Mouse (Mus musculus) ES-E14 (cell line): Measurements from ENCODE around the gene Bcl9. TPM values are rescaled to one million over a fixed set of nuclear protein-coding genes. Genes with fewer than 3 reads are reported as not detected.
A peak's percentile ranks its signal among the peaks of the same experiment; 100 is the strongest.

ENCODE experiments used
- DNase-seq: peaks from one replicate; pipeline ENCODE4 v3.0.0-alpha.2; 2013; ENCODE audit warnings: low read depth, low spot score
- H3K27ac ChIP-seq: 2 replicates; pipeline ENCODE4 v1.5.1; 2012; ENCODE audit warnings: low read depth, mild to moderate bottlenecking, low read length, moderate library complexity, mixed read lengths; ENCODE audit not compliant: poor library complexity, insufficient read depth, severe bottlenecking
- H3K36me3 ChIP-seq: 2 replicates; pipeline ENCODE4 v1.6.1; 2012; ENCODE audit warnings: mild to moderate bottlenecking, low read length, moderate library complexity, mixed read lengths; ENCODE audit not compliant: control insufficient read depth, poor library complexity, insufficient read depth, severe bottlenecking
- H3K4me1 ChIP-seq, 2 experiments: fragments of 150-350 bp in 1 of 2; sonication (generic) in 1 of 2; 2 replicates each; pipeline ENCODE4 v1.6.1; 2012; ENCODE audit warnings: low read length in 2 of 2, mild to moderate bottlenecking in 1 of 2, mixed read lengths in 1 of 2; ENCODE audit not compliant: control insufficient read depth in 2 of 2, insufficient read depth in 2 of 2, poor library complexity in 1 of 2
- H3K4me3 ChIP-seq, 2 experiments: fragments of 150-350 bp in 1 of 2; sonication (generic) in 1 of 2; 2 replicates each; pipeline ENCODE4 v1.5.1; 2012; ENCODE audit warnings: low read length in 2 of 2, low read depth in 1 of 2, mild to moderate bottlenecking in 1 of 2, mixed read lengths in 1 of 2; ENCODE audit not compliant: insufficient read depth in 1 of 2, poor library complexity in 1 of 2, severe bottlenecking in 1 of 2
- H3K9ac ChIP-seq: 2 replicates; pipeline ENCODE4 v1.6.1; 2012; ENCODE audit warnings: low read depth, mild to moderate bottlenecking, low read length, mixed read lengths; ENCODE audit not compliant: poor library complexity, insufficient read depth, severe bottlenecking
- H3K9me3 ChIP-seq: fragments of 150-350 bp; sonication (generic); 2 replicates; pipeline ENCODE4 v1.6.1; 2012; ENCODE audit warnings: low read depth, mild to moderate bottlenecking, low read length; ENCODE audit not compliant: control insufficient read depth, insufficient read depth
- CHD2 ChIP-seq: IDR thresholded peaks from 2 replicates; pipeline ENCODE4 v1.6.1; 2014; ENCODE audit warnings: mild to moderate bottlenecking, low read depth, low read length, inconsistent platforms
- HCFC1 ChIP-seq: IDR thresholded peaks from 2 replicates; pipeline ENCODE4 v1.6.1; 2012; ENCODE audit warnings: low read length, inconsistent platforms, borderline replicate concordance; ENCODE audit not compliant: insufficient read depth
- MAFK ChIP-seq: IDR thresholded peaks from 2 replicates; pipeline ENCODE4 v1.6.1; 2014; ENCODE audit warnings: mild to moderate bottlenecking, low read depth, low read length, inconsistent platforms; ENCODE audit not compliant: insufficient read depth
- ZC3H11A ChIP-seq: IDR thresholded peaks from 2 replicates; pipeline ENCODE4 v1.6.1; 2012; ENCODE audit warnings: low read depth, mild to moderate bottlenecking, inconsistent platforms, low read length, borderline replicate concordance
- ZNF384 ChIP-seq: IDR thresholded peaks from 2 replicates; pipeline ENCODE4 v1.6.1; 2012; ENCODE audit warnings: low read depth, low read length, inconsistent platforms
- in situ Hi-C, 2 experiments: fragments of 600-800 bp; cut with MboI; formaldehyde crosslinking; loops; one replicate each; pipeline ENCODE4 v1.15.1; 2025; ENCODE audit warnings: low sequenced_read_pairs in 2 of 2, inconsistent platforms in 1 of 2; ENCODE audit not compliant: unreplicated experiment in 2 of 2
- total RNA-seq: library from RNA; depleted of rRNA; stranded (reverse); fragments of 300-350 nt; gene quantifications from 2 replicates; pipeline ENCODE4 v1.2.3, GENCODE M21; 2012; rRNA removed

Bcl9 gene
- total RNA-seq, 1 experiment, result 8.1 TPM

GRCm38 (mm10) chr3:97158611-97159508, 138.9 kb downstream of the Bcl9 start, which contains the start of gene Acp6:
TSS of gene Acp6 (plus strand) at chr3:97158777.
- H3K4me3 ChIP-seq, result peak within 1 kb of the TSS; percentile 84 to 95
- TF ChIP-seq MAFK, result no peak
- TF ChIP-seq CHD2, result no peak
- TF ChIP-seq HCFC1, result peak; percentile 92
- peaks cover 4% of the 10 kb centered on the region in 2 experiments for H3K4me1 ChIP-seq
- no peaks in the 10 kb centered on the region for H3K9me3 ChIP-seq
- peak within 1 kb of the TSS; percentile 86 for H3K9ac ChIP-seq
- DNase-seq, result peak; percentile 86
- in situ Hi-C loops, result no loop called here
- H3K27ac ChIP-seq, result peak within 1 kb of the TSS; percentile 97
- H3K36me3 ChIP-seq, result peaks cover 5% of the 10 kb centered on the region

GRCm38 (mm10) chr3:97157958-97158599, 139.6 kb downstream of the Bcl9 start:
- Histone ChIP-seq H3K36me3 (no peaks in the 10 kb centered on the region), H3K4me1 (peaks cover 0 to 4% of the 10 kb centered on the region in 2 experiments; a peak in 3 of 4 replicates), H3K9me3 (no peaks in the 10 kb centered on the region), H3K4me3 (peak overlapping the region; percentile 84 to 95), H3K27ac (peak overlapping the region; percentile 60; the same call in 1 of the 2 replicates), H3K9ac (peak overlapping the region; percentile 74; the same call in 1 of the 2 replicates)
- DNase-seq, result peak; percentile 67
- no peak for TF ChIP-seq ZC3H11A
- TF ChIP-seq HCFC1, result no peak
- TF ChIP-seq CHD2, result no peak
- TF ChIP-seq MAFK, result peak; percentile 76
- peak; percentile 87 for TF ChIP-seq ZNF384
- in situ Hi-C loops, result no loop called here

- no peak for TF ChIP-seq ZC3H11A
- TF ChIP-seq CHD2, result no peak
- TF ChIP-seq HCFC1, result no peak
- TF ChIP-seq MAFK, result no peak
- no peak for TF ChIP-seq ZNF384
- H3K4me1 ChIP-seq, result peaks cover 0 to 4% of the 10 kb centered on the region in 2 experiments; a peak in 3 of 4 replicates
- no peak overlapping the region for H3K9ac ChIP-seq
- H3K27ac ChIP-seq, result no peak overlapping the region
- H3K4me3 ChIP-seq, result no peak overlapping the region; a peak in 1 of 4 replicates
- in situ Hi-C loops, result no loop called here
- no peak for DNase-seq
- no peaks in the 10 kb centered on the region for H3K9me3 ChIP-seq
- no peaks in the 10 kb centered on the region for H3K36me3 ChIP-seq
Observed at GRCm38 (mm10) chr3:97157308-97157707, 140.4 kb downstream of the Bcl9 start.

DNA sequence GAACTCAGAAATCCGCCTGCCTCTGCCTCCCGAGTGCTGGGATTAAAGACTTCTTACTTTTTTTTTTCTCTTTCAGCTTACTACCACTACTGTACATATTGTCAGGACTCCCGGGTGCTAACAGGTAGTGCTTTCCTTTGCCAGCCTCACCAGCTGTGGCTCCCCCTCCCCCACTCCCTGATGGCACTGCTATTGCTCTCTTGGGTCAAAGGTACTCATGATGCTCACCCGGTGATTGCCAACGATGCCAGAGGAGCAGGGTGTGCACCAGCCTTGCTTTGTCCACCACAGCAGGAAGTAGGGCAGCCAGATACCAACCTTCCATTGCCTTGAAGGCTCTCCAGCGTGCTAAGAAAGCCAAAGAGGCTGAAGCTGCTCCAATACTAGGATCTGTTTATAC, 141.3 kb downstream of the Bcl9 start:
- no peak for DNase-seq
- H3K36me3 ChIP-seq, result no peaks in the 10 kb centered on the region
- no peak overlapping the region for H3K27ac ChIP-seq
- H3K4me1 ChIP-seq, result peaks cover 0 to 1% of the 10 kb centered on the region in 2 experiments; a peak in 2 of 4 replicates
- TF ChIP-seq ZNF384 (no peak), MAFK (no peak), CHD2 (no peak), ZC3H11A (no peak), HCFC1 (no peak)
- in situ Hi-C loops, result no loop called here
- H3K9ac ChIP-seq, result no peak overlapping the region
- H3K4me3 ChIP-seq, result no peak overlapping the region
- H3K9me3 ChIP-seq, result no peaks in the 10 kb centered on the region

Other genes starting within 250 kb of the Bcl9 start
- 152 and 242 TPM in 2 replicates for gene Acp6, start 139.1 kb downstream of the Bcl9 start, total RNA-seq
- not detected in 2 replicates for gene Olfr1402, start 124.1 kb upstream of the Bcl9 start, total RNA-seq